Mouse (Mus musculus) left cerebral cortex, adult 6 months (tissue): ENCODE measurements around the gene Gfap. TPM values are rescaled to one million over a fixed set of nuclear protein-coding genes. Genes with fewer than 3 reads are reported as not detected.

Experiments
- long read RNA-seq, 2 experiments: library from polyadenylated mRNA; unstranded; transcript quantifications; one replicate each; pipeline ENCODE4 v2.0.0; 2019 to 2020
- polyA plus RNA-seq: library from polyadenylated mRNA; unstranded; fragments of <200 nt; fragmentation: Nextera tagmentation; gene quantifications from 2 replicates; pipeline ENCODE4 v1.2.3, GENCODE M21; 2021

The Gfap gene
- polyA plus RNA-seq = 54.0 and 58.4 TPM in 2 replicates
- long read RNA-seq, experiment 1, transcript Gfap-202 (8 exons, 2,600 nt) = minor isoform, 56 of 700 reads
- long read RNA-seq, experiment 1, transcript Gfap-201 (9 exons, 2,648 nt) = major isoform, 560 of 700 reads
- long read RNA-seq, experiment 1, partial matches to known transcripts = 29 of 700 reads
- long read RNA-seq, experiment 1, other reads (novel, unspliced or antisense) = 55 of 700 reads
- long read RNA-seq, experiment 2, transcript Gfap-202 (8 exons, 2,600 nt) = minor isoform, 7 of 63 reads
- long read RNA-seq, experiment 2, transcript Gfap-201 (9 exons, 2,648 nt) = major isoform, 38 of 63 reads
- long read RNA-seq, experiment 2, partial matches to known transcripts = 6 of 63 reads
- long read RNA-seq, experiment 2, other reads (novel, unspliced or antisense) = 12 of 63 reads

DNA sequence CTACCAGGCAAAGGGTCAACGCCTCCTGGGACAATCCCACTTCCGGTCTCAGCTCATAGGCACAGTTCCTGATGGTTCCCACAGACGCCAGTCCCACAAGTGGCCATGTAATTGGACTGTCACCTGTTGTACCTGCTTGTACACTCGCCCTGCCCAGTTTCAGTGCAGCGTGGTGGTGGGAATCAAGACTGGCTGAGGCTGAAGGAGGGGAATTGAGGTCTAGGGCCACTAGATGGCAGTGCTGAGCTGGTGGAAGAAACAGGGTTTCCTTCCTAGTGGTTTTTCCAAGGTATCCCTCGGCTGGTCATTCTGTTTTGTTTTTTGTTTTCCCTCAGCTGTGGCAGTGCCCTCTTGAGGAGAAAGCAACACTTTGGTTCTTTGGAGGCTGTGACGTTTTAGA is at the start of gene Gfap:
Gene Gfap (minus strand): TSS at position 150 of the 400 bp plus-strand sequence.

DNA sequence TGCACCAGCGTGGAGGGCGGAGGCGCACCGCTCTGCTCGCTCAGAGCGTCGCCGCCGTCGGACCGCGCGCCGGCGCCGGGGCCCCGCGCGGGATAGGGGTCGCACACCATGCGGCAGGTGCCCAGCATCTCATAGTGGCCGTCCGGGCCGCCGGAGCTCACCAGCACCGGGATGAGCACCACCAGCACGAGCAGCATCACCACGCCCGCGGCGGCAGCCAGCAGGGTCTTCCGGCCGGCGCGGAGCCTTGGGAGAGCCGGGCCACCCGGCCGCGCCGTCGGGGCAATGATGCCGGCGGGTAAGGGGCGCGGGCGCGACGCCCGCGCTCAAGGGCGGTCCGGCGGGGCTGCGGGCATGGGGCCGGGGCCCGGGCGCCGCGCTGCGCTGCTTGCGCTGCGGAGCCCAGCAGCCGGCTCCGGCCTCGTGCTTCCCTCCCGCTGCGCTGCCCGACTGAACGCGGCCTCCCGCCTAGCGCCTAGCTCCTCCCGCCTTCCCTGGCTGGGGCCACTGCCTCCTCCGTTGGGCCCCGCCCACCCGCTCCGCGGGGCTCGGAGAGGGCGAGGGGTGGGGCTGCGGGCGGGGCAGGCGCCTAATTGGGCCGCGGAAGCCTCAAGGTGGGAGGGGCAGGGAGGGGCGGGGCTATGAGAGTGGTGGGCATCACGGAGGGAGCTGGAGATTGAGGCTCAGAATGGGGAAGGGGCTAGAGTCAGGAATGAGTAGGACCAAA is 45.7 kb upstream of the Gfap start, which contains the start of gene C1ql1:
Gene C1ql1 (minus strand): TSS at position 424 of the 727 bp plus-strand sequence.

DNA sequence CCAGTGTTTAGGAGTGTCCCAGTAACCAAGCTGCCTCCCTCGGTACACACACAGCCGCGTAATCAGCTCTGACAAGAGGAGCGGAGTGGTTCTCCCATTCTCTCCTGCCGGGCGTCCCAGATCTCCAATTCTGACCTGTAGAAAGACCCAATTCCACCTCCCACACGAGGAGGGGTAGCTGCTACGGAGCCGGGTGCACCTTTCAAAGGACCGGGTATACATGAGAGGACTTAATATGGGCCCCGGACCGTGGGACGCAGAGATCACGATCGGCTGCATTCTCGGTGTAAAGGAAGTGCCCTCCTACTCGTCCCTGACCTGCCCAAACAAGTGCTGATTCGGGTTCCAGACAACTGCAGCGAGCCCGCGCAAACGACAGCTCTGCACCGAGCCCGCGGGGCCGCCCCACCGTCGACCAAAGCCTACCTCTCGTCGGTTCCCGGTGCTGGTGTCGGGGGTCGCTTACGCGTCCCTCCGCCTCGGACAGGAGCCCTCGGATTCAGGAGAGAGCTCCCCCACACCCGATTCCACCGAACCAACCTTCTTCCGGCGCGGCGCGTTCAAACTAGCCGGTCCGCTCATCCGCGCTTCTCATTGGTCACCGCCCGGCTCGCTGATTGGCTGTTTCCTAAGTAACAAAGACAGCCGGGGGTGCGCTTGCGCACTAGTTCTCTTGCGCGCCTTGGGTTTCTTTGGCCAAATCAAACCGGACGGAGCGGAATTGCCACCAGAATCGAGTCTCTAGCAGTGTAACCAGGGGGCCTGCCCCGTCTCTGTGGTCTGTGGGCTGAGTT is 24.0 kb upstream of the Gfap start, which contains the start of gene Kif18b:
Gene Kif18b (minus strand): TSS at position 568 of the 794 bp plus-strand sequence.

DNA sequence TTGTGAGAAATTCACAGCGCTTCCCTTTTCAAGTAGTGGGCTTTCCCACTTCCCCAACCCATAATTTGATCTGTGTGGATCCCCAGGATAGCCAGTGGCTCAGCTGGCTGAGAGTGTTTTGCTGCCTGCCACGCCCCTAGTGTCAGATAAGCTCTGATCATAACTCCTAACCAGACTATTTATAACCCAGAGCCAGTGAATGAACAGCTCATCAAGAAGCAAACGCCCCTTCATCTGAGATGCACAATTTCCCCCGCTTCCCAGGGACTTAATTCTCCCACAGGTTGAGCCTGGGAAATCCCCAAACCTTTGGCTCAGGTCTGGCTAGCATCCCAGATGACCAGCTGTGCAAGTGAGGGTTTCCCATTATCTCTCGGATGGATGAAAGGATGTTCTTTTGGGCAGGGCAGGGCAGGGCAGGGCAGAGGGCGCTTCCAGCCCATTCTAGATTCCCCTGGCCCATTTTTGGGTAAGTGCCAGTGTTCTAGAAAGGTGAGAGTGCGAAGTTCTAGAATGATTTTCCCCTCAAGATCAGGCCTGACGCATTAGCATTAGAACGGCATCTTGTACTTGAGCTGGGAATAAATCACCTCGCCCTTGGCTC is 16.0 kb downstream of the Gfap start, which contains the start of gene Fam187a:
Gene Fam187a (plus strand): TSS at position 554 of the 604 bp plus-strand sequence.

DNA sequence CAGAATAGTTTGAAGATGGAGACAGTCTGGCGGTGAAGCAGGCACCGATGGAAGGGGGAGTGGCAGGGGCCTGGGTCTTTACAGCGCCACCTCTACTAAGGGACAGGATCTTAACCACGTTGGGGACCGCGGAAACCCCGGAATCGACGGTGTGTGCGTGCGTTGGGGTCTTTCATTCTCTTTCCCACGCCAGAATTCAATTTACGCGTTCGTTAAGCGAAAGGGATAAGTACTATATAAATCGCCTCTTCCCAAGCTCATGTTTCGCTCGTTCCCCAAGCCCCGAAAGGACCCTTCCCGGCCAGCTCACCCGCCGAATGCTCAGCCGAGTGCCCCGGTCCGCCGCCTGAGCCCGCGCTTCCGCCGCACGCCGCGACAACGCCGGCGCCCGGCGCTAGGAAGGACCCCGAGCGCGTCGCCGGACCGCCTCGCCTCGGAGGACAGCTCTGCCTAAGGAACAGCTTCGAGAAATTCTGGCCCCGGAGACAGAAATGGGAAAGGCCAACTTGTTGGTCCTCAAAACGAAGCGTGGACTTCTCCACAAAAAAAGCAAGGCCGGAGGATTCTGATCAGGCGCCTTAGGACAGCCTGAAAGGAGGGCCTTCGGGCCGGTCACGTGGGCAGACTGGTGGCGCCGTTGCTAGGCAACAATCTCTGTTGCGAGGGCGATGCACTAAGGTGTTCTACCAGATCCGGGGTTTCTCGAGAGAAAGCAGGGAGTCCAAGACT is 20.0 kb downstream of the Gfap start, which contains the start of the genes Eftud2 and Ccdc103:
Gene Eftud2 (minus strand): TSS at position 401 of the 729 bp plus-strand sequence.
Gene Ccdc103 (plus strand): TSS at position 620 of the 729 bp plus-strand sequence.

Other genes with a start within 250 kb of the Gfap start
- 0.05 and 0.07 TPM in 2 replicates for gene Meioc, start 237.2 kb downstream of the Gfap start, polyA plus RNA-seq
- gene Ccdc43, start 203.1 kb downstream of the Gfap start, polyA plus RNA-seq = 31.4 and 33.9 TPM in 2 replicates
- gene Adam11, start 139.5 kb downstream of the Gfap start, polyA plus RNA-seq = 17.7 and 20.0 TPM in 2 replicates
- 0.73 and 1.3 TPM in 2 replicates for gene Gjc1, start 81.2 kb downstream of the Gfap start, polyA plus RNA-seq
- 9.7 and 14.4 TPM in 2 replicates for gene Higd1b, start 65.1 kb downstream of the Gfap start, polyA plus RNA-seq
- 57.3 and 64.5 TPM in 2 replicates for gene Eftud2, start 19.9 kb downstream of the Gfap start, polyA plus RNA-seq
- gene Ccdc103, start 19.7 kb downstream of the Gfap start, polyA plus RNA-seq = 3.9 and 5.6 TPM in 2 replicates
- not detected in 2 replicates for gene Fam187a, start 15.7 kb downstream of the Gfap start, polyA plus RNA-seq
- 0.06 TPM in 1 of 2 replicates, not detected in the other for gene Kif18b, start 24.2 kb upstream of the Gfap start, polyA plus RNA-seq
- 1.5 and 13.5 TPM in 2 replicates for gene C1ql1, start 45.8 kb upstream of the Gfap start, polyA plus RNA-seq
- gene Nmt1, start 127.3 kb upstream of the Gfap start, polyA plus RNA-seq = 250 and 262 TPM in 2 replicates
- 16.0 and 42.8 TPM in 2 replicates for gene Dcakd, start 127.4 kb upstream of the Gfap start, polyA plus RNA-seq
- gene Plcd3, start 200.7 kb upstream of the Gfap start, polyA plus RNA-seq = 3.2 and 7.0 TPM in 2 replicates
- gene Acbd4, start 200.8 kb upstream of the Gfap start, polyA plus RNA-seq = 47.7 and 48.6 TPM in 2 replicates
- 5.2 and 6.1 TPM in 2 replicates for gene Hexim1, start 215.3 kb upstream of the Gfap start, polyA plus RNA-seq
- 5.2 and 7.2 TPM in 2 replicates for gene Hexim2, start 231.5 kb upstream of the Gfap start, polyA plus RNA-seq